Mouse (Mus musculus): Measurements from ENCODE around the gene Plekhm1. TPM values are rescaled to one million over a fixed set of nuclear protein-coding genes. Genes with fewer than 3 reads are reported as not detected.

Plekhm1 gene
- polyA plus RNA-seq, 1 experiment: 28.0 TPM

DNA sequence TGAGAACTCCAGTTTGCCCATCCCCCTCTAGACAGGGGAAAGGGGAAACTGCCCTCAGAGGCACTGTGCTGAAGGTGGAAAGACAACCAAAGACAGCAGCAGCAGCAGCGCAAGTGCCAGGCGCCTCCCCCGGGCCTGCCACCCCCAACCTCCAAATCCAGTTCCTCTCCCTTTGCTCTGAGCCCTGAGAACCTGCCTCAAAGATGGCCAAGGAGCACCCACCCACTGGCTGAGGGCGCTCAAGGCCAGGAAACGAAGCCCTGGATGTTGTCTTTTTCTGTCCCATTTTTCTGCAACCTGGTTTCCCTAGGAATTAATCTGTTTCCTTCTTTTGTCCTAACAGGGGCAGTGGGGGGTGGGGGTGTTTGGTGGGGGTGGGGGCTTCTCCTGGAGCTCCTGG is 48.2 kb downstream of the Plekhm1 start:
- WGBS: 48% methylated on average over 5 of the region's 5 CpGs
- Histone ChIP-seq H3K4me1 (ENCODE audit: control insufficient read depth, insufficient read depth, low read length) (peaks cover 33% of the 10 kb centered on the region), H3K4me3 (replicated peaks; ENCODE audit: extremely low read depth, low read depth, low read length) (no peak overlapping the region)
- DNase-seq: no peak
- no peak for TF ChIP-seq POLR2A (IDR thresholded peaks at IDR 0.05; ENCODE audit: borderline replicate concordance, extremely low read depth, low read depth, low read length)
- no peak for TF ChIP-seq CTCF (IDR thresholded peaks at IDR 0.05; ENCODE audit: insufficient read depth, low read length)

DNA sequence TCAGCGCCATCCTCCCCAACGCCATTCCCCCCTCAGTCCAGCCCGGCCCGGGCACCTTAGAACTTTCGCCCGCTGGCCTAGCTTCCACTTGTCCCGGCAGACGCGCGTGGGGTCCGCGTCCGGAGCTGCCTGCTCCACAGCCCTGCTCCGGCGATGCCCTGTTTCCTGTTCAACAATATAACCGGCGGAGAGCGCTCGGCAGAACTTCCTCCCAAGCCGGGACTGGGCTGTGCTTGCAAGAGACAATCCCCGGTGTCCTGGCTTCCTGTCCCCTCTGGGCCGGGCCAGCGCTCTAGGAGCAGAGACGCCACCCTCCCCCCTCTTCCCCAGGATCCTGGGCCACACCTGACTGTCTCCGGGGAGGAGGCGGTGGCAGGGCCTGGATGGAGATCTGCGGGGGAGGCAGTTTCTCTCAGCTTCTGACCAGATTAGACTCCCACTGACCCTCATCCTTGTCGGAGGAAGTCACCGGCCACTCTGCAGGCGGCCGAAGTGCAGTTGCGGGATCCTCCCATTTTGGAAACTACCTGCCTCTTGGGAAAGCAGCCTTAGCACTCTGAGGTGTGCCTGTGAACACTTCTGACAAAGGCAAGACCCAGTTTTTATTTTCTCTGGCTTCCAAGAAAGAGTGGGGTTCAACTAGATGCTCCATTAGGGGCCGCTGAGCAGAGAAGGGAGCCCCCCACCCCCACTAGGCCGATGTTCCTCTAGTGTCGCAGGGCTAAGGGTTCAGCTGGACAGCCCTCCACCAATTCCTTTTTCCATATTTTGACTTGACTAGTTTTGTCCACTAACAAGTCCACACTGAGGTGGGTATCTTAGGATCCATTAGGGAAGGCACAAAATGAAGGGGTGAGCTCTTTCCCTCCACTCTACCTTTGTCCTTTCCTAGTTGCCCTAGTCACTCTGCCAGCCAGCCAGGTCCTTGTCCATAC is 49.0 kb downstream of the Plekhm1 start, which contains the start of gene Arhgap27:
Arhgap27 (minus strand) TSS at position 479 of the 935 bp plus-strand sequence.
- DNase-seq: no peak
- TF ChIP-seq POLR2A (IDR thresholded peaks at IDR 0.05; ENCODE audit: borderline replicate concordance, extremely low read depth, low read depth, low read length) (peak; percentile 69), CTCF (IDR thresholded peaks at IDR 0.05; ENCODE audit: insufficient read depth, low read length) (no peak)
- H3K4me1 ChIP-seq (ENCODE audit: control insufficient read depth, insufficient read depth, low read length): peaks cover 39% of the 10 kb centered on the region
- H3K4me3 ChIP-seq (replicated peaks; ENCODE audit: extremely low read depth, low read depth, low read length): peak within 1 kb of the TSS; percentile 73
- WGBS: 2% methylated on average over 35 of the region's 35 CpGs

DNA sequence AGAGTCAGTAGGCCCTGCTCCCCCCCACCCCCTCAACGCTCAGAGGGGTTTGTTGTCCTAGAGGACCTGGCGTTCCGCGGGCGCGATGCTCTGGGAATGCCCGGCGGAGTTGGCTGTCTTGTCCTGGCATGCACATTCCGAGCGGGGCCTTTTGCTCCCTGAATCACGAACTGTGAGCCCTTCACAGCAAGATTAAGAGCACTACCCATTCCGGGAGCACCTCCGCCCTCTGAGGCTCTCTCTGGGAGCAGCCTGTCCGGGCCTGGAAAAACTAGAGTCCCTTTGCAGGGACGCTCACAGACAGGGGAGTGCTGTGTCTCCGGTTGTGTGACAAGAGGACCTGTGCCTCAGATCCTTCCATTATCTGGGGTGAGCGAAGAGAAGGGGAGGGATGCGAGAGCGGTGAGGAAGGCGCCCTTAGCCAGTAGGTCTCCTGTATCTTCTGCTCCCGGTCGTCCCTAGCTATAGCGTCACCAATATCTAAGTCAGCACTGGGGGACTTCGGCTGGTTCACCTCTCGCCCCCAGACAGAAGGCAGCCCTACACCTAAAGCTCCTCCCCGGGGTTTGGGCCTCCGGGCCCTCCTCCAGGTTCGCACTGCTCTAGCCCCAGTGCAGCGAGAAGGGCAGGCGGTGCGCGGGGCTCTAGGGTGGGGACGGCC is 49.8 kb downstream of the Plekhm1 start:
- Histone ChIP-seq H3K4me1 (ENCODE audit: control insufficient read depth, insufficient read depth, low read length) (peaks cover 40% of the 10 kb centered on the region), H3K4me3 (replicated peaks; ENCODE audit: extremely low read depth, low read depth, low read length) (peak overlapping the region; percentile 73)
- DNase-seq: peak; percentile 82
- WGBS: 2% methylated on average over 33 of the region's 33 CpGs
- TF ChIP-seq CTCF (IDR thresholded peaks at IDR 0.05; ENCODE audit: insufficient read depth, low read length): no peak
- peak; percentile 14; the same call in 1 of the 2 replicates for TF ChIP-seq POLR2A (IDR thresholded peaks at IDR 0.05; ENCODE audit: borderline replicate concordance, extremely low read depth, low read depth, low read length)

DNA sequence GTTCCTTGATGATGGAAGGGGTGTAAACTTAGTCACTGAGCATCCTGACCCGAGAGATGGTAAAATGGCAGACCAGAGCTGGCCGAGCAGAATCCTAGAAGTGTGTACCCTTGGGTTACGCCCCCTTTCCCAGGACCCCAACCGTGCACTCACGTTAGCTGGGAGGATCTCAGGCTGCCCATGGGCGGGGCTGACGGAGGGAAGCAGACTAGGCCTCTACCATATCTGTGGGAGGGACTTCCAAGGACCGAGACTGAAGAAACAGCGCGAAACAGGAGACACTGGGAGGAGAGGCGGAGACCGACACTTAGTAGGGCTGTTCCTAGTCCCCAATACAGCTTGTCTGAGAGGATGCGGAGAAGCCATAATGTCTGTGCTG is 50.4 kb downstream of the Plekhm1 start:
- Histone ChIP-seq H3K4me3 (replicated peaks; ENCODE audit: extremely low read depth, low read depth, low read length) (peak overlapping the region; percentile 73), H3K4me1 (ENCODE audit: control insufficient read depth, insufficient read depth, low read length) (peaks cover 40% of the 10 kb centered on the region)
- peak; percentile 59 for DNase-seq
- TF ChIP-seq POLR2A (IDR thresholded peaks at IDR 0.05; ENCODE audit: borderline replicate concordance, extremely low read depth, low read depth, low read length) (0 out of 2 replicates have a peak, but pooled peaks have one; percentile 61), CTCF (IDR thresholded peaks at IDR 0.05; ENCODE audit: insufficient read depth, low read length) (no peak)
- 11% methylated on average over 13 of the region's 13 CpGs for WGBS

DNA sequence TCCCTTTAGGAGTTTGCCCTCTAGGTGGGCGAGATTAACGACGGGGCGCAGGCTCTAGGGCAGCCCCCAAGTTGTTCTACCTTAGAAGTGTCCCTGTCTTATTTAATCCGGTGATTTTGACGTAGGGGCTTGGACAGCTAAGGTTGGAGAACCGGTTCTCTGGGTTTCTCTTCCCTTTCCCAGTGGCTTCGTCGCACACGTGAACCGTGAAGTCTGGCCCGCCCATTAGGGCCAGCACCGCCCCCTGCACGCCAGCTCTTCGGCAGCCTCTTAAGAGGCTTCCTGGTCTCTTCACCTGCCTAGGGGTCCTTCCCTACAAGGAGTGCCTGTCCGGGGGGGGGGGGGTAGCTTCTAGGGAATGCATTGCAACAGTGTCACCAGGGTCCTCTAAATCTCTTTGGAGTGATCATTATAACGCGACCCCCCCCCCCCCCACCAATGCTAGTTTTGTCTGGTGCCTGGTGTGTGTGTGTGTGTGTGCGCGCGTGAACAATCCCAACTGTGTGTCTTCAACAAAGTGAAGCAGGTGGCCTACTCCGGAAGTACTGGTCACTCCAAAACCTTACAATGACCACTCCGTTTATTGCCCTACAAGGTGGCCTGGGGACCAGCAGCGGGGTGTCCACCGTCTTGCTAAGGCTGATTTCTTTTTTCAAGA is 51.0 kb downstream of the Plekhm1 start:
- Histone ChIP-seq H3K4me1 (ENCODE audit: control insufficient read depth, insufficient read depth, low read length) (peaks cover 40% of the 10 kb centered on the region), H3K4me3 (replicated peaks; ENCODE audit: extremely low read depth, low read depth, low read length) (peak overlapping the region; percentile 43)
- 20% methylated on average over 25 of the region's 25 CpGs for WGBS
- TF ChIP-seq POLR2A (IDR thresholded peaks at IDR 0.05; ENCODE audit: borderline replicate concordance, extremely low read depth, low read depth, low read length) (no peak), CTCF (IDR thresholded peaks at IDR 0.05; ENCODE audit: insufficient read depth, low read length) (no peak)
- peak; percentile 63 for DNase-seq

DNA sequence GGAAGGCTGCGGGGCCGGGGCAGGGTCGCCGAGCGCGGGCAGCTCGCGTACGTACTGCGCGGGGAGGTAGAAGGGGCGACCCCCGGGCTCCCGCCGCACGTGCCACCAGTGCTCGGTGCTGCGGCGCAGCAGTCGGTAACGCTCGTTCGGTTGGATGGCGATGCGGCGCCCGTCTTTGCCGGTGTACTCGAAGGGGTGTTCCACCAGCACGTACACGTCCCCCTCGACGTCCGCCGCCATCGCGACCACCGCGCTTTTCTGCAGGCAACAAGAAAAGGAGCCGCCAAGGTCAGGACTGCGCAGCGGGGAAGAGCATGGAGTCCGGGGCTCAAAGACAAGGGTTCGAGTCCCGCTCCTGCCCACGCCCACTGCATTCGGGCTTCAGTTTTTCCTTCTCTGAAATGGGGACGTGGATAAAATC is 51.8 kb downstream of the Plekhm1 start:
- no peak for TF ChIP-seq CTCF (IDR thresholded peaks at IDR 0.05; ENCODE audit: insufficient read depth, low read length)
- no peak for TF ChIP-seq POLR2A (IDR thresholded peaks at IDR 0.05; ENCODE audit: borderline replicate concordance, extremely low read depth, low read depth, low read length)
- H3K4me3 ChIP-seq (replicated peaks; ENCODE audit: extremely low read depth, low read depth, low read length): peak overlapping the region; percentile 37
- DNase-seq: no peak
- peaks cover 36% of the 10 kb centered on the region for H3K4me1 ChIP-seq (ENCODE audit: control insufficient read depth, insufficient read depth, low read length)
- 16% methylated on average over 48 of the region's 48 CpGs for WGBS

DNA sequence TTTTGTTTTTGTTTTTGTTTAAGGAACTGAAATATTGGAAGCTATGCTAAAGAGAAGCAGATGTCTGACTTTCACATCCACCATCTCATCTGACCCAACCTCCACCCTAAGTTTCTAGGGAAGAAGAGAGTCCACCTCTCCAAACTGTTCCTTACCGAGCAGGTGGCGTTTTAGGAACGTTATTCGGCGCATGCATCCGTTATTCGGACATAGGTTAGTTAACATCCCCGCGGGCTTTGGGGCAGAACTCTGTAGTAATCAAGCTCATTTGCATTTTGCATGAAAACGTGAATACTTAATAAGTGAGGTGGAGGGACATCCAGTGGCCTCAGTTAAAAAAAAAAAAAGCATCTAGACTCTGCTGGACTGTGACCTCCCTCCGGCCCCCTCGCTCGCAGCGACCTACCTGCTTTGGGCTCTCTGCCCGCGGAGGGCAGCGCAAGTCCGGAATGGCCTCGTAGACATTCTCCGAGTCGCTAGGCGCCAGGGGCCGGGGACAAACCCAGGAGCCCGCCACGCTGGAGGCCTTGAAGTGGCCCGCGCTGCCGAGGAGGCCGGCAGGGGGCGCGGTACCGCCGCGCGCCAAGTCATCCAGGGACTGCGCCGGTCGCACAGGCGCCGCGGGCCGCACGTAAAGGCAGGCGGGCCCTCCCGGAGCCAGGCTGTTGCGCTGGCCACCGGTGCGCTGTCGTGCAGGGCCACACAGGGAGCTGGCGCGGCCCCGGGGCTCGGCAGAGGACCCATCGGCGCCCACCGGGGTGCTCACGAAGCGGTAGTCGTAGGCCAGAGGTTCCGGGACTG is 52.4 kb downstream of the Plekhm1 start:
- H3K4me3 ChIP-seq (replicated peaks; ENCODE audit: extremely low read depth, low read depth, low read length): peak overlapping the region; percentile 37
- WGBS: 6% methylated on average over 59 of the region's 60 CpGs
- DNase-seq: peak; percentile 85
- TF ChIP-seq POLR2A (IDR thresholded peaks at IDR 0.05; ENCODE audit: borderline replicate concordance, extremely low read depth, low read depth, low read length) (no peak), CTCF (IDR thresholded peaks at IDR 0.05; ENCODE audit: insufficient read depth, low read length) (peak; percentile 27; the same call in 1 of the 2 replicates)
- peaks cover 32% of the 10 kb centered on the region for H3K4me1 ChIP-seq (ENCODE audit: control insufficient read depth, insufficient read depth, low read length)

DNA sequence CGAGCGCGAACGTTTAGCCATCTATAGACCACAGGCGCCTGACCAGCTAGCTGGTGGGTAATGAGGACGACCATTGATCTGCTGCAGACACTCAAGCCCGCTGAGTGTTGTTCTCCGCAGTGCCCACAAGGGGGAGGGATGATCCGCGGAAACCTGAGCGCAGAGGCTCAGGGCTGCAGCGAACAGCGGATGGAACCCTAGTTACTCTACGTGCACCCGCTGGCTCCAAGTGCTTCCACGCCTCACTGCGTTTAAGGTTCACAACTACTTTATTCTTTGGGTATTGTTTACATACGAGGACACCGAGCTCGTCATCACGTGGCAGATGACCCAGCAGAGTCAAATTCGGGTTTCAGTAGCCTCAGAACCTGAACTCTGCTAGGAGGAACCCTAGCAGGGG is 53.4 kb downstream of the Plekhm1 start:
- Histone ChIP-seq H3K4me1 (ENCODE audit: control insufficient read depth, insufficient read depth, low read length) (peaks cover 27% of the 10 kb centered on the region), H3K4me3 (replicated peaks; ENCODE audit: extremely low read depth, low read depth, low read length) (peak overlapping the region; percentile 34)
- DNase-seq: peak; percentile 70
- TF ChIP-seq CTCF (IDR thresholded peaks at IDR 0.05; ENCODE audit: insufficient read depth, low read length): peak; percentile 93
- no peak for TF ChIP-seq POLR2A (IDR thresholded peaks at IDR 0.05; ENCODE audit: borderline replicate concordance, extremely low read depth, low read depth, low read length)
- WGBS: 10% methylated on average over 22 of the region's 22 CpGs

Measured in lung, adult 2 months (tissue).